Mouse (Mus musculus): ENCODE measurements around the gene Pdgfc.

GRCm38 (mm10) chr3:81211147-81211546 lies 174.9 kb downstream of the Pdgfc start:
- TF ChIP-seq CTCF (conservative IDR thresholded peaks at IDR 0.05; ENCODE audit: low read length): no peak
- no peak for TF ChIP-seq POU5F1 (IDR thresholded peaks at IDR 0.05; ENCODE audit: borderline replicate concordance, low read length)
- TF ChIP-seq NANOG (IDR thresholded peaks at IDR 0.05; ENCODE audit: borderline replicate concordance, low read length): no peak

Measured in E14TG2a.4 (cell line).